Mouse (Mus musculus): ENCODE results near the gene Gm14305.
"Not testable (repeated sequence)": the region's sequence is repeated elsewhere in the genome, so short reads cannot be mapped to it uniquely, and the experiment has no call there.

Gene Gm14305

GRCm38 (mm10) chr2:176708051-176708450, at the start of gene Gm14305:
Gm14305 (plus strand) TSS chr2:176708328.
- H3K36me3 ChIP-seq (ENCODE audit: control insufficient read depth, insufficient read depth, low read length, poor library complexity, severe bottlenecking); H3K27me3 ChIP-seq (ENCODE audit: control insufficient read depth, insufficient read depth, low read length, poor library complexity, severe bottlenecking); DNase-seq (ENCODE audit: low read depth, low spot score): not testable (repeated sequence)

GRCm38 (mm10) chr2:176670222-176670621, 37.9 kb upstream of the Gm14305 start, which contains the start of gene Zfp973:
Zfp973 (plus strand) TSS chr2:176670522.
- H3K27me3 ChIP-seq (ENCODE audit: control insufficient read depth, insufficient read depth, low read length, poor library complexity, severe bottlenecking); DNase-seq (ENCODE audit: low read depth, low spot score); H3K36me3 ChIP-seq (ENCODE audit: control insufficient read depth, insufficient read depth, low read length, poor library complexity, severe bottlenecking): not testable (repeated sequence)
